Mouse (Mus musculus): Measurements from ENCODE around the gene Hlx.

The Hlx gene

DNA sequence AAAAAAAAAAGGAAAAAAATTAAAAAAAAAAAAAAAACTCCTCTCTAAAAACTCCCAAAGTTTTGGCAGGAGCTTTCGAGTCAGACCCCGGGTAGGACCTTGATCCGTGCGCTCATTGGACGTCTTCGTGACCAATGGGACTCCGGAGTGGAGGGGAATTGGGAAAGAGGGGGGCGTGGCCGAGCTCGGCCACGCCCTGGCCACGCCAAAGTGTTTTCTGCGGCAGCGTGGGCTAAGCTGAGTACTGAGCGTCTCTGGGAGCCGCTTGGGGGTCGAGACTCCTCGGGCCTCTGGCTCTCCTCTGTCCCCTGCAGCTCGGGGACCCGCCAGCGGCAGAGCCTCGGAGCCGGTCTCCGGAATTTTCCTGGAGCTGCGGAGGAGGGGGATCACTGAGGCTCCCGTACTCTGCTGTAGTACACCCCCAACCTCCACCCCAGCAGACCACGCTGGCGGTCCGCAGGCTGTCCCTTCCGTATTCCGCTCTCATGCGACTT is at the start of gene Hlx:
Gene Hlx (minus strand): TSS at position 64 of the 494 bp plus-strand sequence.
- peak; percentile 28 for DNase-seq (ENCODE audit: low spot score in 2 of 2)

DNA sequence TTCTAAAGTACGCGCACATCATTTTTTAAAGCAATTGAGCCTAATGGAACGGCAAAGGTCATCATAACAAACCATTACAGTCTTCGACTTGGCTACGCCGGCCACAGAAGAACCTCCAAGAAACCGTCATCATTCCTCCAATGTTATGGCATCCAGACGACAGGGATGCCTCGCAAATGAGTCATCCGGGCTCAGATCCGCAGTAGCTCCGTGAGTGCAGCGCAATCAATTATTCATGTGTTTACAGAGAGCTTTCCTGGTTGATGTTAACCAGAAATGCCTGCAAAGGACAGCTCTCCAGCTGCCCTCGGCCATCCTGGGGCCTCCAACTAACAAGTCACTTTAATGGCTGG is 49.7 kb upstream of the Hlx start:
- DNase-seq (ENCODE audit: low spot score in 2 of 2), result no peak

DNA sequence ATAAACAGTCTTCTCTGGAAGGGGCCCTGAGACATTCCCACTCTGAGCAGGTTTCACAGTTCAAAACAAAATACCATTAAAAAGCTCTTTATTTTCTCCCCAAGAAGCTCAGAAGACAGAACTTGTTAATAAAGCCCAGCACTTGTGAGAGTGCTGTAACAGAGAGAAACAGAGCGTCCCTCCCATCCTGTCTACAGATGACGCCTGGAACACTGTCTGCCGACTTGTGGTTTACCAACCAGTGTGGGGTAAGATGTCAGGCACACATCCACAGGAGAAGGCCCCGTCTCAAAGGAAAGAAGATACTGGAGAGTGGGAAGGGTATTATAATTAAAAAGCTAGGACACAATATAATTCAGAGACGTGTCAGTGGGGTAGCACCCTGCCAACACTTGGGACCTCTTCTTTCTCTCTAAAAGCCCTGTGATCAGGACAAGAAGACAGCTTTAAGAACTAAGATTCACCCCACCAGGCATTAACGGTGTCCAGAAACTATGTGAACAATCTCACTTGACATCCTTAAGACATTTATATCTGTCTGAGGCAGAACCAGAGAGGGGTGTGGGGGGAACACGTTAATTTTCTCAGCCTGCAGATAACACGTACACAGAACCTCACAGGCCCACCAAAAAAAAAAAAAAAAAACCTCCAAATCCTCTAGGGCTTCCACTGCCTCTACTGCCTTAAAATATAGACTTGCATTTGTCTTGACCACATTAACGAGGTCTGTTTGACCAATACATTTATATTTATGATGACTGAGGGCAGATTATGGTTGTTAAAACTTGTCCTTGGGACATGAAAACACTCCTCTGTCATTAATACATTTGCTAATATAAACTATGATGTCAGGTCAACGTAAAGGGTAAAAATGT is 49.1 kb upstream of the Hlx start:
- DNase-seq (ENCODE audit: low spot score in 2 of 2), result no peak

DNA sequence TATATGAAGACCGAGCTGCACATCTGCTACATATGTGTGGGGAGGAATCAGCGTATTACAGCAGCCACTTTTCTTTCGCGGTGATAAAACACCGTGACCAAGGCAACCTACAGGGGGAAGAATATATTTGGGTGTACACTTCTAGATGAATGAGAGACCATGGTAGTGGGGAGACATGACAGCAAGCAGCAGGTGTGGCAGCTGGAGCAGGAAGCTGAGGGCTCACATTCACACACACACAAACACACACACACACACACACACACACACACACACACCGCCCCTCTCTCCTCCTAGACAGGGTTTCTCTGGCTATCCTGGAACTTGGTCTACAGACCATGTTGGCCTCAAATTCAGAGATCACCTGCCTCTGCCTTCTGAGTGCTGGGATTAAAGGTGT is 45.7 kb upstream of the Hlx start:
- DNase-seq (ENCODE audit: low spot score in 2 of 2), result no peak

DNA sequence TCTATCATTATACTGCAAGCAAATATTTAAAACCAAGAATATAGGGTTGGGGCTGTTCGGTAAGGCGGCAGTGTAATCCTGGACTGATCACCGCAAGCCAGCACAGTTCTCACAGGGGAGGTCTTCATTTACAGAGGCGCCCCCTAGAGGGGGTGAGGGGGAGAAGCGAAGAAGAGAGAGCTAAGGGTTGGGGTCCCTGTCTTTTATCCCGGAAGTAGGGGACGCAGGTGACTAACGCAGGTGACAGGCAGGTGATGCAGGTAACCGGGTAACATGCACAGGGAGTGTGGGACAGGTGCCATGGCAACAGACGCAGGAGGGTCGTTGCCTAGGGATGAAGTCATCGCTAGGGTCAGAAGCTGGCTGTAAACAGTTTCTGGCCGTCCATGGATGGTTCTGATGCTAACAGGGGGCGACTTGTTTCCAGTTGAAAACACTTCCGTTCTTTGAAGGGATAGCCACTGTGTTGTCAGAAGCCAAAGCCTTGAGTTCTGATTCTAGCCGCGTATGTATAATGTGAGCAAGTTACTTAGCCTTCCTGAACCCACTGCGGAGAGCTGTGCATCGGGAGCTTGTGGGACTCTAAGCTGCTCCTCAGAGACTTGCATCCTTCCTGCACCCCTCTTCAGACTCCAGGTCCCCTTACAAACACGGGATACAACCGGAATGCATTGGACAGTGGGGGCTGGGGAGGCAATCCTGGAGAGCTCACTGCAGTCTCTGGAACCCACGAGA is 44.8 kb upstream of the Hlx start:
- no peak for DNase-seq (ENCODE audit: low spot score in 2 of 2)

DNA sequence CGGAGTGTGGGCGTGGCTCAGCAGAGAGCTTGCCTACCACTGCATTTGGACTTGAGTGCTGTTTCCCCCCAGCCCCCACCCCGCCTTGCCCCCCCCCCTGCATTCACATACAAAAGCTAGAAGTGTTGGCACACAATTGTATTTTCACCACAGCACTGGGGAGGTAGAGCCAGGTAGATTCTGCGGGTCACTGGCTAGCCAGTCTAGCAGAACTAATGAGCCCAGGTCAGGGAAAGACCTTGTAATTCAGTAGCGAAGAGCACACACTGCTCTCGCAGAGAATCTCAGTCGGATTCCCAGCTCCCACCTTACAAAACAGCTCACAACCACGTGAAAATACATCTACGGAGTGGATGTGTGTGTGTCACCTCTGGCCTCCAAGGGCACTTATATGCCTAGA is 42.9 kb upstream of the Hlx start:
- no peak for DNase-seq (ENCODE audit: low spot score in 2 of 2)

DNA sequence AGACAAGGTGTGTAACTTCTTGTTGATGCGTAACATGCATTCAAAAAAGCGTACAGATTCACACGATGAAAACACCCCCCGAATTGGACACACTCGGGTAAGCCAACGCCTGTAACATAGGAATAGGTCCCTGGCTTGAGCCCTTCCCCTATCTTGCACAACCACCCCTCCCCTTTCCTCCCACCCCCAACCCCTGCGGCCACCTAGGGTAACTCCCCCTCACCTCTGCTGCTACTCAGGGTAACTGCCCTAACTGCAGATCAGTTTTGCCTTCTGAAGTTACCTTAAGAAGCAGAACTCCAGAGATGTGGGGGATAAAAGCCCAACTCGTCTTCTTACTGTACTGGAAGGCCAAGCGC is 39.5 kb upstream of the Hlx start:
- DNase-seq (ENCODE audit: low spot score in 2 of 2), result no peak

DNA sequence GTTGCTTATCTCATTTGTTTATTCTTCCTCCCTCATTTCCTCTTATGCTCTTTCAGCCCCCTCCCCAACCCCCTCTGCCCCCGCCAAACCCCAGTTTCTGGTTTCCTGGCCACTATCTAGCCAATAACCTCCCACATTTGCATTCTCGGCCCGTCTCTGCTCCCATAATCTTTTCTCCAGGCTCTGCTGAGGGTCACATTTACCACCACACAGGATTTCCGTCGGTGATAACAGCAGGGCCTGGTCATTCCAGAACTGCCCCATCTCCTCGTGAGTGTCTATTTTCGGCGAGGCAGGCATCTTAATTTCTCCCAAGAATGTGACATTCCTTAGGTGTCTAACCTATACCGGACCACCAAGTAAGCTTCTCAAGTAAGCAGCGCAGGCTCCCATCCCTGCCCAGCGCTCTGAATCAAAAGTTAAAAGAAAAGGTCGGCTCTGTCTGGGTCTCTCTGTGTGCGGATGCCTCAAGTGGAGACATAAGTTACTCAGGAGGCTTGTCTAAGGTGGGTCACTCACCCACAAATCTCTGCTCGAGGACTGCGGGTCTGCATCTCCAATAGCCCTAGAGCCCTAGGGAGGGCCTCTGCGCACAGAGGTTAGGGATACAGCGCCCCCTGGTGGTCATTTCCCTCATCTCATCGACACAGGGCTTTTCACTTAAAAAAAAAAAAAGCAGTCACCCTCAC is 38.9 kb upstream of the Hlx start:
- DNase-seq (ENCODE audit: low spot score in 2 of 2), result peak; percentile 27 to 75

DNA sequence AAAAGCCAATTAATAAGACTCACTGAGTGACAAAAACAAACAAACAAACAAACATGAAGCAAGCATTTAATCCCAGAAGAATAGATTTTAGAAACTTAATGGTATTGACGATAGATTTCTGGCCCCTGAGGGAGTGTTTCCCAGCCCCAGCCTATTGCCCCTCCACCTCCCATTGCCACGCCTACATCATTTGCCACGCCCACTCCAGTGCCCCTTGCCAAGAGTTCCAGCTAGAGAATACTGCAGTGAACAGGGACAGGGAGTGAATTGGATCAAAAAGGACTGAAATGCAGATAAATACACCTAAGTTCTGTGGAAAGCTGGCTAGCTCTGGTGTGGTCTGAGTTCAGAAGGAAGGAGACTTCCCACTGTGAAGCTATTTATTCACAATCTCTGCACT is 31.4 kb upstream of the Hlx start:
- DNase-seq (ENCODE audit: low spot score in 2 of 2), result no peak

DNA sequence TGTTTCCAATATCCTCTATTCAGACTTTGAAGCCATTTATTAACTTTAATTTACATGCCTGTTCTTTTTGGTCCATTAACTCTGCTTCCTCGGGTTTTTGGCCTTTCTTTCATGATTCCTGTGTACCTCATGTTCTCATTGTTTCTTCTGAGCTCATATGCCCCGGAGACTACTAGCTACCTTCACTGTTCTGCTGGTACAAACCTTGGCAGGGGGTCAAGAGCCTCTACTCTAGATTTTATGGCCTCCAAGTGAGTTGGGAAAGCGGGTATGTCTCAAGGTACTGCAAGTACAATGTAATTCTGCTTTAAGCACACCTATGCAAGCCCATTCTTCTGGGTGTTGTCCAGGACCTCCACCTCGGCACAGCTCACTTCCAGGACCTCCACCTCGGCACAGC is 30.5 kb upstream of the Hlx start:
- DNase-seq (ENCODE audit: low spot score in 2 of 2), result no peak

DNA sequence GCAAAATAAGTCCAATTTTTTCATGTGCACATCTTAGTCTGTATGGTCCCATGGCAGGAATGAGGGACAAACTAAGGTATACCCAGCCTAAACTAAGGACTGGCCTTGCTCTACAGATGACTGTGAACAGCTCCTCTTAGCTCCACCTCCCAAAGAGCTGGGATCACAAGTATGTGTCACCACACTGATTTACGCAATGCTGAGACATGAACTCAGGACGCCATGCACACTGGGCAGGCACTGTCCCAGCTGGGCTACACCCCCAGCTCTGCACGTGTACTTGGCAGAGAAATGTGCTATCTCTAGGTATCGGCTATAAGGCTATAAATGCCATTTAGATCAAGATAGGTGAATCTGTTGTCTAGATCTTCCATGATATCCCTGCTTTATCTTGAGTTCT is 29.6 kb upstream of the Hlx start:
- no peak for DNase-seq (ENCODE audit: low spot score in 2 of 2)

DNA sequence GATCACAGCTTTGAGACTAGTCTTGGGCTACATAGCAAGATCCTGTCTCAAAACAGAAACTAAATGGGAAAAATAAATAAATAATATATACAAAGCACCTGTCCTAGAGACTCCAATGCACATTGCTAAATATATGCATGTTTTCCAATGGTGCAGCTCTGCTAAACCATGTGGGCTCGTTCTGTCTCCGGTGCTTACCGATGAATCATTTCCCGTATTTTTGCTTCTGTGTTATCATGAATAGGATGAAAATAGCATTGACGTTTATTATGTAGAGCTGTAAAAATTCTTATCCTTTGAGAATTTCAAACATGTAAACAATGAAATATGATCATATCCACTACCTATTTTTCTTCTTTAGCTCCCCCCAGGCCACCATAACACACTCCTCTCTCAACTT is 20.3 kb upstream of the Hlx start:
- DNase-seq (ENCODE audit: low spot score in 2 of 2), result no peak

DNA sequence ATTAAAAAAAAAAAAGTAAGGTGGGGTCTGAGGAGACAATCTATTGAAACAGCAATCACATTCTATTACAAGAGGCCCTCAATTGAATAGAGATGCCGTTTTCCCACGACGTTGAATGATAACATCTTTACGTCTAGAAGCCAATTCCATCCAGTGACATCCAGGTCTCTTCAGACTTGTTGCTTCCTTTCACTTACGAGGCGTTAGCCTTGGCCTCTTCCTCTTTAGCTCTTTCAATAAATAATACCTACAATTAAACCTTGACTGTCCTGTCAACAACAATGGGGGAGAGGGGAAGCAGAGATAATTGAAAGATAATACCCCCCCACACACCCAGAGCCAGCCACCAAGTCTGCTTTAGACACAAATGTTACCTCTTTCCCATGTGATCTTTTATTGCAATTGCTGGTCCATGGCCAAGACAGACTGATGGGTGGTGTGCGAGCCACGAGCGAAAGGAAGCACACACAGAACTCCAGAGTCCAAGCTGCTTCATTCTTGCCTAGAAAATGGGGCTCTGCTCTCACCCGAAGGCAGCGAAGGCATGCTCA is 17.8 kb upstream of the Hlx start:
- DNase-seq (ENCODE audit: low spot score in 2 of 2), result no peak

DNA sequence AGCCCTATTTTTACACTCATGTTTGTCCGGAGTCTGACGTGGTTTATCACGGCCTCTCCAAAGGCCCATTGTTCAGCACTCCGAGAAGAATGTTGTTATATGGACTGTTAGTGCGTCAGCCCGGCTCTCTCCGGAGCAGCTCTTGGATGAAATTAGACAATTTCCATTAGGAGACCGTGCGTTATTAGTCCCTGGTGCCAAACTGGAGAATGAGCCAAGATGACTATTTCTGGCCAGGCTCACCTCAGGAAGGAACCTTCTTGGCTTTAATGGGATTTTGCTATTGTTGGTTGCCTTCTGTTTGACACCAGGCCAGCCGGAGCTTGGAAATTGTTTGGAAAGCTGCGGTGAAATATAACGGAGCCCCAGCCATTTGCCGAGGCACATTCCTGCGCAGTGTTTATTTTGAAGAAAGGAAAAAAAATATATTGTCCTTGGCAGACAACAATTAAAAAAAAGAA is 16.3 kb upstream of the Hlx start:
- DNase-seq (ENCODE audit: low spot score in 2 of 2), result no peak

DNA sequence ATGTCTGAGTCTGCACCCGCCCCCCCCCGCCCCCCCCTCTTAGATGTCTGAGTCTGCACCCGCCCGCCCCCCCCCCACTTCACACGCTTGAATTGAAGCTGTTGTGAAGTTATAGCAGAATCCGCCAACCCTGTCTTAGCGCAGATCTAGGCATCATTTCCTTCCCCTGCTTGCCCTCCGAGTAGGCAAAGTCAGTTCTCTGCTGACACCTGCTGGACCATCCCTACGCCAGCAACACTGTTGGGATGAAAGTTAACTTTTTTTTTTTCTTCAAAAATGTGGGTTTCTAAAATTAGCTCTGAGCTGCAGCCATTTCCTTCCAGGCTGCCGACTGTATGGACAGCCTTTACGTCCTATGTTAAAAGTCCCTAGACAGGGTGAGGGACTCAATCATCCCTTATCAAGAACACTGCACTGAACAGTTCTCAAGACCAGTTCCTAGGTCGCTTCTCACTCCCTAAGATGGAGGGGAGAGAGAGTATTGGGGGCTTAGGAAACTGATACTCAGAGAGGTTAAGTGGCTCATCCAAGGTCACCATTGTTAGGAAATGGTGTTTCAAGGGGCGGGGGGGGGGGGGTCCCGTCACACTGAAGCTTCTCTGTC is 5.6 kb upstream of the Hlx start:
- DNase-seq (ENCODE audit: low spot score in 2 of 2), result peak; percentile 20 to 67

DNA sequence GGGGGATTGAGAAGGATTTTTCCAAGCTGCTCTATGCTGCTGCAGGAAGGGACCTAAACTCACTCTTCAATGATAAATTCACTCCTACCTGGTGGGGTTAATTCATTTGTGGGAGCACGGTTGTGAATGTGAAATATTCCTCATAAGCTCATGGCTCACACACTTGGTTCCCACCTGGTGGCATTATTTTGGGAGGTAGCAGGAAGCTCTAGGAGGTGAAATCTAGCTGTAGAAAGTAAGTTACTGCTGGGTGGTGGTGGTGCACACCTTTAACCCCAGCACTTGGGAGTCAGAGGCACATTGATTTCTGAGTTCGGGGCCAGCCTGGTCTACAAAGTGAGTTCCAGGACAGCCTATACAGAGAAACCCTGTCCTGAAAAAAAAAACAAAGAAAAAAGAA is 4.8 kb upstream of the Hlx start:
- DNase-seq (ENCODE audit: low spot score in 2 of 2), result no peak

DNA sequence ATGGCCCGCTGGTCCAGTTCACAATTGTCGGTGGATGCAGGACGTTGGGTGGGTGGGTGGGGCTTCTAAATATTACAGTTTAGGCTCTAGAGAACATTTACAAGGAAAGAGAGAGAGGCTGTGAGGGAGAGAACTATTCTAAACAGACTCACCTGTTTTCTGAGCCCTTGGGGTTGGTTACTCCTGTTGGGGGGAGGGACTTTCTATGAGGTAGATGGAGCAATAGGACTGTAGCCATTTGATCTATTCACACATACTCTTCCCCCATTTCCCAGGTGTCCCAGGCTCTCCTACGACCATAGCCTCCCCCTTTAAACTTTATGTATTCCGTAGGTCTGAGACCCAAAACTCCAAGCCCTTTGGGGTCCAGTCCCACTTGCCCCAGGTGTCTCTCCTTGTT is 3.8 kb upstream of the Hlx start:
- no peak for DNase-seq (ENCODE audit: low spot score in 2 of 2)

DNA sequence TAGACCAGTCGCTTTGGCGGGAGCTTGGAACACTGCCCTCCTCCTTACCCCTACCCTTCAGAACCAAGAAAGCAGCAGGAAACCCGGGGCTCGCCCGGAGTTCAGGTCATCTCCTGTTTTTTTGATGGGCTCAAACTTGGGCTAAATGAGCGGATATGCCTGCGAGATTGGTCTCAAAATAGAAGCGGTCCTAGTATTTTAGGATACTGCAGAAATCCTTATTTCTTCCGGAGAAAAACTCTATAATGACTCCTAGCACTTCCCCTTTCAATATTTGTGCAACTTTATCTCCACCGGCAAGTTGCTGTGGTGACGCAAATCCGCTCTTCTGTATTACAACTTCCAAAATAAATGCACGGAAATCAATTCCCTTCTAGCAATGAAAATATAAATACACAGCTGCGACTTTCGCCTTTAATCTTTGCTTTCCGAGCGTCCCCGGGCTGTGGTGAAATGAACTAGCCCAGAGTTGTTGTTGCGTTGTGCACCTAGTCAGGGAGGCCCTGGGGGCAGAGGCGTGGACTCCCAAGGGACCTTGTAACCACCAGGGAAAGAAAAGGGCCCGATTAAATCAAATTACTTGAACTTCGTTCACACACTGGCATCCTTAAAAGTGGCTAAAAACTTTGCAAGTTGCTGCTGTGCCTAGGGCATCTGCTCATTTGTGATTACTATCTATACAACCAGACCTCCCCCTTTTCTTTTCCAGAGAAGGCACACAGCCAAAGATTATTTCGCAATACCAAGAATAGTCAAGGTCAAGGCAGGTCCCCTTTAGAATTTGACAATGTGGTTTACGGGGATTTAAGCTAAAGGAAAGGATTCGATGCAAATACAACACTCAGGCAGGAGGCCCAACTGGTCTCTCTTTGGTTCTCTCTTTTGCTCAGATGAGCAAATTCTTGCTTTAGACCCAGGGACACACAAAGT is 2.8 kb upstream of the Hlx start:
- no peak for DNase-seq (ENCODE audit: low spot score in 2 of 2)

DNA sequence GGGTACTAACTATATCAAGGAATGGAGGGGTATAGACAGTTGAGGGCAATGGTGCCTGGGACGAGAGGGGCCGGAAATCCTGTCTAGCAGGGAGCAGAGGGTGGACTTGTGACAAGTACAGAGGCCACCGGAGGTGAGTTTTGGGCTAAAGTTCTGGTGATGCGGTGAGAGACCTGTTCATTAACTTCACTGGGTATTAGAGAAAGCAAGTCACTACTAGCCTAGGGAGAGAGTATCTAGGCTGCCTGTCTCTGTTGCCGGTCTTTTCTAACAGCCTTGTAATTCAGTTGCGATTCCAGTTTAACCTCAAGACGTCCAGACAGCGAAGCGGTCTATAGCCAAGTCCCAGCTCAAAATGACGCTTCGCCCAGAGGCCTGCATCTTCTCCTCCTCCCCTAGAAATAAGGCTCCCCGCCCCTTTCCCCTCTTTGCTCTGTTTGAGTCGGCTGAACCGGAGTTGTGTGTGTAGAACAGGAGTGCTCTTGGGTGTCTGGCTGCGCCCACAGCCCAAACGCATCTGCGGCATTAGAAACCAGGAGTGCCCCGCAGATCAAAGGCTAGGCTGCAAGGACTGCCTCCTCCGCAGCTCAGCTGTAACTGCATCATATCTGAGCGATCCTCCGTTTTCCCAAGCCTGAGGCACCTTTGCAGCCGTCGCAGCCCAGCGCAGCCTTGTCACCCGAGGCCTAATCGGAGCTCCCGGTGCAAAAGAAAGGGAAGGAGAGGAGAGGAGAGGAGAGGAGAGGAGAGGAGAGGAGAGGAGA is 1.8 kb upstream of the Hlx start:
- DNase-seq (ENCODE audit: low spot score in 2 of 2), result no peak
